Comparison of ENCODE assay signal across 9 mouse cellular contexts in the genomic region with DNA sequence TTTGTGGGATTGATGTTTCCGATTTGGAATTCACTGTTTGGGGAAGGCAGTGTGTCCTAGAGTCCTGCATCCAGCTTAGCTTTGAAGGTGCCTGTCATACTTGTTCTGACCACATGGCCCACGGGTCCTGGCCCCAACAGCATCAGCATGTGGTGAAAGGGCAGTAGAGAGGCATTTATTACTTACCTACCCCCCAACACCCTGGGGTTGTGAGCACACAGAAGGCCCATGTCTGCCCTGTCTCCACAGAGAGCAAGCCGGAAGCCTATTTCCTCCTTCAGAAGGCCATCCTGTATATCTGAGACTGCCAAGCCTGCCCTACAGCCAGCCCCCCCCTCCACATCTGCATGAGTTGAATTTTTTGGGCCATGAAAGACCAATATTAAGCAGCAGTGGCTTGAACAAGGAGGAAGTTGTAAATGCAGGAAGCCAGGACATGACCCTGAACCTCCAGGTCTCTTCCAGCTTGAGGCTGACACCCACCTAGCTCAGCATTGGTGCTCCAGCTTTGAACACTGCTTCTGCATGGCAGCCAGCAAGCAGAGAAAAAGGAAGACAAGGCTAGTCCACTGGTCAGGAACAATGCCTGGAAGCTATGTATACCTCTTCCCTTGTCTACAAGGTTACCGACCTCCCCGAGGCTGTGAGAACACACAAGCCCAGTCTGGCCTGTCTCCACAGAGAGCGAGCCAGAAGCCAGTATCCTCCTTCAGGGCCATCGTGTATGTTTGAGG. TPM values are rescaled to one million over a fixed set of nuclear protein-coding genes. Genes with fewer than 3 reads are reported as not detected.
DNase-seq lines count a peak whose midpoint lies in the region; ATAC-seq and TF ChIP-seq lines count a peak whose summit lies in the region.
"Had no signal": no experiment of that assay in that cellular context is flagged by ENCODE, and none has a peak within 500 bp of the region (broad histone marks: within the 10 kb centered on the region; RNA-seq: fewer than 3 reads in every experiment).

No protein-coding gene starts in this region.

- H3K27me3 ChIP-seq in liver, adult 2 months (ENCODE audit: control insufficient read depth, insufficient read depth, low read length): no peaks in the 10 kb centered on the region
- no peaks in the 10 kb centered on the region for H3K27me3 ChIP-seq in heart, postnatal 0 days (ENCODE audit: control insufficient read depth, insufficient read depth, low read length)
- H3K27me3 ChIP-seq: embryonic facial prominence, embryonic 13.5 days; midbrain, embryonic 12.5 days had no signal

- DNase-seq in liver, adult 2 months (ENCODE audit: extremely low read depth, low read depth, low spot score): peak; percentile 22
- no peak for DNase-seq in liver
- no peak for DNase-seq in heart, postnatal 0 days (ENCODE audit: low spot score)
- DNase-seq in kidney, postnatal 10 days: peak; percentile 52
- DNase-seq in right cerebral cortex, adult 2 months (ENCODE audit: low spot score in 2 of 2): no peak
- DNase-seq in gastrocnemius, postnatal 36 days: no peak

- 69% methylated on average over 7 of the region's 7 CpGs for WGBS in liver, adult 2 months
- 72% methylated on average over 7 of the region's 7 CpGs for WGBS in heart, postnatal 0 days

- no peak overlapping the region for H3K9ac ChIP-seq in liver, adult 2 months (ENCODE audit: low read depth, low read length)
- no peak overlapping the region for H3K9ac ChIP-seq in heart, postnatal 0 days (replicated peaks; ENCODE audit: low read depth, low read length)
- H3K9ac ChIP-seq: embryonic facial prominence, embryonic 13.5 days; midbrain, embryonic 12.5 days had no signal

- peaks cover 20% of the 10 kb centered on the region for H3K4me1 ChIP-seq in liver, adult 2 months (ENCODE audit: control insufficient read depth, insufficient read depth, low read length)
- H3K4me1 ChIP-seq in heart, postnatal 0 days (ENCODE audit: control insufficient read depth, insufficient read depth): peaks cover 34% of the 10 kb centered on the region

- no peak for TF ChIP-seq EP300 in heart, postnatal 0 days (IDR thresholded peaks at IDR 0.05; ENCODE audit: low read depth)

- no peak for TF ChIP-seq CTCF in liver, adult 2 months (IDR thresholded peaks at IDR 0.05; ENCODE audit: low read depth, low read length)
- TF ChIP-seq CTCF in heart, postnatal 0 days (IDR thresholded peaks at IDR 0.05; ENCODE audit: low read depth): no peak

- no peak overlapping the region for H3K4me2 ChIP-seq in heart, postnatal 0 days (ENCODE audit: low read depth, low read length)
- H3K4me2 ChIP-seq: embryonic facial prominence, embryonic 13.5 days; midbrain, embryonic 12.5 days had no signal

- no peaks in the 10 kb centered on the region for H3K9me3 ChIP-seq in heart, postnatal 0 days (replicated peaks; ENCODE audit: control insufficient read depth, low read length)
- H3K9me3 ChIP-seq: embryonic facial prominence, embryonic 13.5 days; midbrain, embryonic 12.5 days had no signal

- no peak for TF ChIP-seq POLR2A in liver, adult 2 months (IDR thresholded peaks at IDR 0.05; ENCODE audit: extremely low read depth, insufficient read depth, low read length)

- intact Hi-C loops in gastrocnemius, postnatal 36 days (cut with DNase I): loop anchor here (5.0 kb wide), 1 partner anchor 51 kb away; the partner anchor contains the start of gene 2510009E07Rik

- no peaks in the 10 kb centered on the region for H3K36me3 ChIP-seq in liver, adult 2 months (ENCODE audit: control insufficient read depth, insufficient read depth, low read length)
- no peaks in the 10 kb centered on the region for H3K36me3 ChIP-seq in heart, postnatal 0 days (replicated peaks; ENCODE audit: control insufficient read depth, insufficient read depth, low read length)

- no peak for ATAC-seq in heart, postnatal 0 days (ENCODE audit: insufficient read depth, low read depth)
- peak; percentile 11; the same call in 1 of the 2 replicates for ATAC-seq in megakaryocyte, adult 5-6 weeks (ENCODE audit: poor library complexity, severe bottlenecking)

- H3K4me3 ChIP-seq in liver, adult 2 months (ENCODE audit: insufficient read depth, low read depth, low read length): no peak overlapping the region
- no peak overlapping the region for H3K4me3 ChIP-seq in heart, postnatal 0 days (ENCODE audit: low read depth, low read length)
- H3K4me3 ChIP-seq: embryonic facial prominence, embryonic 13.5 days; midbrain, embryonic 12.5 days had no signal

- H3K79me2 ChIP-seq in liver, adult 2 months (ENCODE audit: control insufficient read depth, insufficient read depth, low read length): no peaks in the 10 kb centered on the region

- peak overlapping the region; percentile 72 for H3K27ac ChIP-seq in liver, adult 2 months (replicated peaks; ENCODE audit: insufficient read depth, low read depth, low read length)
- peak overlapping the region; percentile 55 for H3K27ac ChIP-seq in heart, postnatal 0 days (ENCODE audit: low read depth)
- H3K27ac ChIP-seq: embryonic facial prominence, embryonic 13.5 days; midbrain, embryonic 12.5 days had no signal

RNA-seq across cellular contexts. Expression of gene 2510009E07Rik, which starts 53.5 kb away (rescaled TPM):
- 6.9 and 7.4 TPM in 2 replicates for total RNA-seq in liver, adult 2 months (2014; rRNA removed)
- polyA plus RNA-seq in liver, adult 2 months (2012; rRNA removed): 3.6 and 3.7 TPM in 2 replicates
- total RNA-seq in heart, postnatal 0 days (2014; rRNA removed; ENCODE audit: low replicate concordance): 27.2 and 32.2 TPM in 2 replicates
- 18.4 and 20.0 TPM in 2 replicates for polyA plus RNA-seq in heart, postnatal 0 days (2015; fragmentation: Nextera tagmentation; extraction: Ambion mirVana)
- total RNA-seq in megakaryocyte, adult 5-6 weeks (2015): 0.41 and 0.60 TPM in 2 replicates
- total RNA-seq in megakaryocyte, adult 5-6 weeks (2017): 1.3 and 3.2 TPM in 2 replicates
- 10 to 100 TPM; 21.3 to 21.6 TPM for total RNA-seq in gastrocnemius, postnatal 36 days (2021)

Comparison
In these comparisons a context has a peak if more than half of its experiments do, and no peak if none do; other contexts are left out.
1. DNase-seq: peak in liver, adult 2 months (single experiment) and kidney, postnatal 10 days (single experiment); none in liver (single experiment), heart, postnatal 0 days (single experiment), right cerebral cortex, adult 2 months (0 of 2) and gastrocnemius, postnatal 36 days (0 of 2).